20 mouse cellular contexts compared by ENCODE assay signal in the genomic region with DNA sequence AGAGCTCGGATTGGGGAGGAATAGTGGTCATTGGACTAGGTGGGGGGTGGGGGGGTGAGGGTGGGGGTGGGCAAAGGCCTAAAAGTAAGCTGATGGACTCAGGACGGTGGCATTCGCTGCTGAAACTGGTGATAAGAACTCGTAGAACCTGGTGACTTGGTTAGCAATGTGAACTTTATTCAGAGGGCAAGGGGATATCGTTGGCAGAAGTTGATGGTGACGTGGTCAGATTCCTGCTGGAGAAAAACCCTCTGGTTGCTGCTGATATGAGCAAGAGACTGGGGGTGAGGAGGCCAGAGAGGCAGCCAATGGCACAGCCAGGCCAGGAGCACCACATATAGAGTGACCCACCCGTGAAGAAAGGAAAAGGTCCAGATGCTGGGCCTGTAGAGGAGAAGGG. TPM values are rescaled to one million over a fixed set of nuclear protein-coding genes. Genes with fewer than 3 reads are reported as not detected.
"Had no signal": no experiment of that assay in that cellular context is flagged by ENCODE, and none has a peak within 500 bp of the region (broad histone marks: within the 10 kb centered on the region; RNA-seq: fewer than 3 reads in every experiment).

No protein-coding gene starts in this region.

- H3K36me3 ChIP-seq: limb, embryonic 13.5 days; lung, embryonic 15.5 days; midbrain, embryonic 12.5 days; midbrain, embryonic 15.5 days; neural tube, embryonic 12.5 days had no signal

- H3K4me2 ChIP-seq: limb, embryonic 13.5 days; liver, embryonic 11.5 days; lung, embryonic 15.5 days; midbrain, embryonic 12.5 days; midbrain, embryonic 15.5 days; neural tube, embryonic 12.5 days had no signal

- ATAC-seq: inflammation-experienced regulatory T-cells, adult 6 months; midbrain, embryonic 15.5 days had no signal

- H3K9ac ChIP-seq: limb, embryonic 13.5 days; liver, embryonic 14.5 days; lung, embryonic 15.5 days; midbrain, embryonic 12.5 days; midbrain, embryonic 15.5 days; neural tube, embryonic 12.5 days had no signal

- H3K27ac ChIP-seq: limb, embryonic 13.5 days; liver, embryonic 14.5 days; lung, embryonic 15.5 days; midbrain, embryonic 12.5 days; midbrain, embryonic 15.5 days; neural tube, embryonic 12.5 days had no signal

- DNase-seq: kidney, adult 18-20 months; kidney, adult 9 months; kidney, postnatal 14 days; kidney, postnatal 4 days; left cerebral cortex, postnatal 4 days; lung, adult 18-20 months; lung, postnatal 10 days; lung, postnatal 36 days; retina, postnatal 1 day; right cerebral cortex, postnatal 25 days; thymus, adult 18-20 months; thymus, postnatal 36 days had no signal

- H3K9me3 ChIP-seq: limb, embryonic 13.5 days; lung, embryonic 15.5 days; midbrain, embryonic 12.5 days; midbrain, embryonic 15.5 days; neural tube, embryonic 12.5 days had no signal

- H3K4me1 ChIP-seq: lung, embryonic 15.5 days had no signal

- H3K4me3 ChIP-seq: limb, embryonic 13.5 days; lung, embryonic 15.5 days; midbrain, embryonic 12.5 days; midbrain, embryonic 15.5 days; neural tube, embryonic 12.5 days had no signal

RNA-seq across cellular contexts. Expression of gene Mycl, which starts 14.2 kb away (rescaled TPM):
- polyA plus RNA-seq: inflammation-experienced regulatory T-cells, adult 6 months had no signal
